Mouse (Mus musculus): ENCODE measurements around the gene B3gat2. TPM values are rescaled to one million over a fixed set of nuclear protein-coding genes. Genes with fewer than 3 reads are reported as not detected.

Gene B3gat2
- polyA plus RNA-seq (2016; fragmentation: Nextera tagmentation; extraction: Ambion mirVana), result 0.76 and 0.91 TPM in 2 replicates

GRCm38 (mm10) chr1:23761502-23762135, at the start of gene B3gat2:
B3gat2 (plus strand) TSS chr1:23761753.
- peaks cover 75% of the 10 kb centered on the region for H3K27me3 ChIP-seq (replicated peaks; ENCODE audit: low read depth, poor library complexity, severe bottlenecking)
- DNase-seq (ENCODE audit: low spot score), result peak; percentile 75
- H3K4me3 ChIP-seq, result peak within 1 kb of the TSS; percentile 74
- H3K4me1 ChIP-seq, result peaks cover 28% of the 10 kb centered on the region
- peak within 1 kb of the TSS; percentile 35; the same call in 1 of the 2 replicates for H3K27ac ChIP-seq (replicated peaks)
- no peaks in the 10 kb centered on the region for H3K9me3 ChIP-seq
- WGBS, result under 1% methylated on average over 34 of the region's 34 CpGs
- H3K36me3 ChIP-seq (replicated peaks), result no peaks in the 10 kb centered on the region

DNA sequence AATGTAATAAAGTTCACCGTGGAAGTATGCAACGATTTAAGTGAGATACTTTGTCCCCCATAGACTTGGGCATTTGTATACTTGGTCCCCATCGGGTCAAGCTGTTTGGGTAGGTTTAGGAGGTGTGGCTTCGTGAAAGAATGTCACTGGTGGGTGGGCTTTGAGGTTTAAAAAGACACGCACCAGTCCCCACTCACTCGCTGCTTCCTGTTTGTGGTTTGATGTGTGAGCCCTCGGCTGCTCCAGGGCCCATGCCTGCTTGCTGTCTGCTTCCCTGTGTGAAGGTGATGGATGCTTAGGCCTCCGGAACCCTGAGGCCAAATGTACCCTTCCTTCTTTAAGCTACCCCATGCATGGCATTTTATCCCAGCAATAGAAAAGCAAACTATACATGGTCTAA, 41.2 kb upstream of the B3gat2 start:
- Histone ChIP-seq H3K9me3 (no peaks in the 10 kb centered on the region), H3K27me3 (replicated peaks; ENCODE audit: low read depth, poor library complexity, severe bottlenecking) (no peaks in the 10 kb centered on the region), H3K4me3 (no peak overlapping the region), H3K27ac (replicated peaks) (no peak overlapping the region), H3K4me1 (no peaks in the 10 kb centered on the region), H3K36me3 (replicated peaks) (no peaks in the 10 kb centered on the region)
- 89% methylated on average over 8 of the region's 8 CpGs for WGBS
- DNase-seq (ENCODE audit: low spot score), result no peak

DNA sequence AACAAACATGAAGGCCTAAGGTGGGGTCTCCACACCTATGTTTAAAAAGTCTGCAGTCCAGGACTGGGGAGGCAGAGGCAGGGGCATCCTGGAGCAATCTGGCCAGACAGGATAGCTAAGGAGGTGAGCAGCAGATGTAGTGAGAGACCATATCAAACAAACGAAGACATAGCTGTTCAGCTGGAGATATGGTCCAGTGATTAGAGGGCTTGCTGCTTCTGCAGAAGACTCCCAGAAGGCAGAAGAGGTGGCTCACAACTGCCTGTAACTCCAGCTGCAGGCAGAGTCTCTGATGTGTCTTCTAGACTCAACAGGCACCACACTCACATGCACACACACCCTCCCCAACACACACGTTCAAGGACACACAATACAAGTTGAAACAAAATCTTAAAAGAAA, 40.5 kb upstream of the B3gat2 start:
- H3K36me3 ChIP-seq (replicated peaks), result no peaks in the 10 kb centered on the region
- no peak for DNase-seq (ENCODE audit: low spot score)
- H3K4me1 ChIP-seq, result no peaks in the 10 kb centered on the region
- no peak overlapping the region for H3K4me3 ChIP-seq
- no peaks in the 10 kb centered on the region for H3K27me3 ChIP-seq (replicated peaks; ENCODE audit: low read depth, poor library complexity, severe bottlenecking)
- H3K27ac ChIP-seq (replicated peaks), result no peak overlapping the region
- no peaks in the 10 kb centered on the region for H3K9me3 ChIP-seq
- 78% methylated on average over 2 of the region's 2 CpGs for WGBS

DNA sequence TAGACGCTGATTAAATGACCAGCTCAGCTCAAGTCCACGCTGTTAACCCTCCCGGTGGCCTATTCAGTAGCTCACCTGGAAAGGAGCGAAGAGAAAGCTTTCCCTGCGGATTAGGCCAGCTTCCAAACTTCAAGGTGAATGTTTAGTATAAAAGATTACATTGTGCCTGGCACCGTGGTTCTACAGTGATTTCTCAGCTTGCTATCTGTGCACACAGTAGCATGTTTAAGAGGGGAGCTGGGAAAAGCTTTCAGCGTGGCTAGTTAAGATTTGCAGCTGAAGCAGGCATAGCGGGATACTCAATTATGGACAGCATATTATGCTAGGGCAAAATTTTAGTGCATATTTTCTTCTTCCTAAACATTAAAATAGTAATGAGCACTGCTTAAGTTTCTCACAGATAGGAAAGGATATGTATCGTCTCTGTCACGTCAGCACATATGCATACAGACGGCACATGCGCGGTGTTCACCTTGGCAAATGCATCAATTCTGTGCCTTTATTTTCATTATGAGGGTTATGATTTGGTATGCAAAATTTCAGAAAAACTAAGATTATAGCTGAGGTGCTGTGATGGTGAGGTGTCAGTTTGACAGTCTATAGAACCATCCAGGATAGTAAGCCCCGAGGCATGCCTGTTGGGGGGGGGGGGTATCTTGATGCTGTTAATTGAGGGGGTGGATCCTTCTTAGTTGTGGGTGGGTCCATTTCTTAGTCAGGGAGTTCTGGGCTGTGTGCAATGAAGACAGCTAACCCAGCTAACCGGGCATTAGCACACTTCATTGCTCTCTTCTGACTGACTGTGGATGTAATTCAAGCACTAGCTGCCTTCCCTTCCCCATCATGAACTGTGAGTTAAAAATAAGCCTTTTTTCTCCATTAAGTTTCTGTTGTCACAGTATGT, 38.8 kb upstream of the B3gat2 start:
- Histone ChIP-seq H3K4me3 (no peak overlapping the region), H3K27ac (replicated peaks) (no peak overlapping the region), H3K36me3 (replicated peaks) (no peaks in the 10 kb centered on the region), H3K27me3 (replicated peaks; ENCODE audit: low read depth, poor library complexity, severe bottlenecking) (no peaks in the 10 kb centered on the region), H3K9me3 (no peaks in the 10 kb centered on the region), H3K4me1 (no peaks in the 10 kb centered on the region)
- 72% methylated on average over 15 of the region's 15 CpGs for WGBS
- no peak for DNase-seq (ENCODE audit: low spot score)

DNA sequence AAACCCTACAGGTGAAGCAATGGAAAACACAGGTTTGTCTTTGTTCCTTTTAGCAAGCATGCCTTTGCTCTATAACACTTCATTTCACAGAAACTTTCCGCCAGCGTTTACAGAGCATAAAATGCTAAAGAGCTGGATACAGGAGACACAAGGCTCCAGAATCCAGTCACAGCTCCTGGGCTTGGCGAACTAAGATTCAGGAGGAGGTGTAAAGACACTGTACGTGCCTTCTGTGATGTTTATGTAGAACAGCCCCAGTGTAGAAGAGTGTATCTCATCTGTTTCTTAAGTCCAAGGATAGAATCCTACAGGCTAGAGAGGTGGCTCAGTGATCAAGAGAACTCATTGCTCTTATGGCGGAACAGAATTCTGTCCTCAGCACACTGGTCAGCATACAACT, 30.2 kb upstream of the B3gat2 start:
- no peaks in the 10 kb centered on the region for H3K4me1 ChIP-seq

GRCm38 (mm10) chr1:23750864-23751532, 10.6 kb upstream of the B3gat2 start:
- no peak overlapping the region for H3K4me3 ChIP-seq
- no peak overlapping the region for H3K27ac ChIP-seq (replicated peaks)
- 82% methylated on average over 3 of the region's 3 CpGs for WGBS
- H3K36me3 ChIP-seq (replicated peaks), result no peaks in the 10 kb centered on the region
- DNase-seq (ENCODE audit: low spot score), result no peak
- no peaks in the 10 kb centered on the region for H3K9me3 ChIP-seq
- no peaks in the 10 kb centered on the region for H3K27me3 ChIP-seq (replicated peaks; ENCODE audit: low read depth, poor library complexity, severe bottlenecking)
- H3K4me1 ChIP-seq, result no peaks in the 10 kb centered on the region

More for the DNA sequence above, 30.2 kb upstream of the B3gat2 start:
- DNase-seq (ENCODE audit: low spot score), result no peak
- Histone ChIP-seq H3K27me3 (replicated peaks; ENCODE audit: low read depth, poor library complexity, severe bottlenecking) (no peaks in the 10 kb centered on the region), H3K4me3 (no peak overlapping the region), H3K36me3 (replicated peaks) (no peaks in the 10 kb centered on the region), H3K27ac (replicated peaks) (no peak overlapping the region), H3K9me3 (no peaks in the 10 kb centered on the region)
- 89% methylated on average over 5 of the region's 5 CpGs for WGBS

GRCm38 (mm10) chr1:23753091-23753490, 8.5 kb upstream of the B3gat2 start:
- no peak overlapping the region for H3K4me3 ChIP-seq
- 86% methylated on average over 2 of the region's 2 CpGs for WGBS
- H3K9me3 ChIP-seq, result no peaks in the 10 kb centered on the region
- H3K27ac ChIP-seq (replicated peaks), result no peak overlapping the region
- H3K36me3 ChIP-seq (replicated peaks), result no peaks in the 10 kb centered on the region
- no peak for DNase-seq (ENCODE audit: low spot score)
- H3K27me3 ChIP-seq (replicated peaks; ENCODE audit: low read depth, poor library complexity, severe bottlenecking), result no peaks in the 10 kb centered on the region
- H3K4me1 ChIP-seq, result no peaks in the 10 kb centered on the region

DNA sequence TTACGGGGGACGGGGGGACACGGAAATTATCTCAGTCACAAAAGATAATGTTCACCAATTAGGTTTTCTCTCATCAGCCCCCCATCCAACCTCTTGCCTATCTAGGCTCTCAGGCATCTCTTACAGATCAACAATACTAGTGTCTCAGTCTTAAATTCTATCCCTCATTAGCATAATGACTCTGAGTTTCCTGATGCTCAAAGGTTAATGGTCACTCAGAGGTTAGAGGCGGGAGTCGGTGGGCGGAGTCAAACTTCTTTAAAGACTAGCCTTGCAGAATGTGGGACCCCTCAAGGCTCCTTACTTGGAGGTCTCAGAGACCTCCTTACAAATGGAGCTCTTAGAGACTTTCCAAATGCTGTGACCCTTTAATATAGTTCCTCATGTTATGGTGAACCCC, 8.0 kb upstream of the B3gat2 start:
- Histone ChIP-seq H3K36me3 (replicated peaks) (no peaks in the 10 kb centered on the region), H3K9me3 (no peaks in the 10 kb centered on the region), H3K27ac (replicated peaks) (no peak overlapping the region), H3K4me1 (no peaks in the 10 kb centered on the region), H3K27me3 (replicated peaks; ENCODE audit: low read depth, poor library complexity, severe bottlenecking) (peaks cover under 1% of the 10 kb centered on the region; the same call in 1 of the 2 replicates), H3K4me3 (no peak overlapping the region)
- DNase-seq (ENCODE audit: low spot score), result no peak
- WGBS, result 87% methylated on average over 6 of the region's 6 CpGs

DNA sequence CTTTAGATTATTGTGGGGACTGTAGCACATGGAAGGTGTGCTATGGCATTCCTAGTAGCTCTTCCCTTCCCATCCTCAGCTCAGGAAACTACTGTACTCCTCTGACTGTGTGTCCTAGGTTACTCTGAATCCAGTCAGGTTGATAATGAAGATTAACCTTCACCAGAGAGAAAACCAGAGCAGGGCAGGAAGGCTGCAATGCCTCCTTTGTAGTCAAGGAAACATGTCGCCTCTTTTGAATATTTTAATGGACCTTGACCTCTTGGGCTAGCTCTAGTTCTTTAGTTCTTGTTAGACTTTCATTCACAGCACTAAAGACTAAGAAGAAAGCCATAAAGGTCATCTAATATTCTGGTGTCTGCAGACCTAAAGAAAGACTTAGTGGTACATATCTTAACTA, 7.2 kb upstream of the B3gat2 start:
- WGBS, result 78% methylated on average over 1 of the region's 1 CpGs
- H3K27me3 ChIP-seq (replicated peaks; ENCODE audit: low read depth, poor library complexity, severe bottlenecking), result peaks cover 8% of the 10 kb centered on the region
- no peaks in the 10 kb centered on the region for H3K4me1 ChIP-seq

DNA sequence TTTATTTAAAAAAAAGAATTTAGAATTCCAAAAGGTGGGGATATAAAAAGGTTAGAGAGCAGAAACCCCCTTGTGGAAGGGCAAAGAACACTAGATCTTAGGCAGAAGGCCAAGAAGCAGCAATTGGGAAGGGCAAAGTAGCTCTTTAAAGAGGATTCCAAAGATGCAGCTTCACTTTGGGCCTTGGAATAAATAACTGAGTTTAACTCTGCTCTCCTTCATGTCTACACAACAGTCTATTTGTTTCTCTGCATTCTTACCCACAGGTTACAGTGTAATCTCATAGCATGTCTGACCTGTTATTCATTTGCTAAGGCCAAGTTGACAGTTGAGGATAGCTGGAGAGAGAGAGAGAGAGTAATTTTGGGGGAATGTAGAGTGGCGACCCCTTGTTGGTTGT, 6.6 kb upstream of the B3gat2 start:
- no peak overlapping the region for H3K27ac ChIP-seq (replicated peaks)
- H3K27me3 ChIP-seq (replicated peaks; ENCODE audit: low read depth, poor library complexity, severe bottlenecking), result peaks cover 14% of the 10 kb centered on the region
- WGBS, result 95% methylated on average over 1 of the region's 1 CpGs
- no peak for DNase-seq (ENCODE audit: low spot score)
- no peaks in the 10 kb centered on the region for H3K36me3 ChIP-seq (replicated peaks)
- no peak overlapping the region for H3K4me3 ChIP-seq
- no peaks in the 10 kb centered on the region for H3K9me3 ChIP-seq
- H3K4me1 ChIP-seq, result no peaks in the 10 kb centered on the region

More for the DNA sequence above, 7.2 kb upstream of the B3gat2 start:
- no peaks in the 10 kb centered on the region for H3K36me3 ChIP-seq (replicated peaks)
- no peak overlapping the region for H3K27ac ChIP-seq (replicated peaks)
- no peak for DNase-seq (ENCODE audit: low spot score)
- no peaks in the 10 kb centered on the region for H3K9me3 ChIP-seq
- H3K4me3 ChIP-seq, result no peak overlapping the region

DNA sequence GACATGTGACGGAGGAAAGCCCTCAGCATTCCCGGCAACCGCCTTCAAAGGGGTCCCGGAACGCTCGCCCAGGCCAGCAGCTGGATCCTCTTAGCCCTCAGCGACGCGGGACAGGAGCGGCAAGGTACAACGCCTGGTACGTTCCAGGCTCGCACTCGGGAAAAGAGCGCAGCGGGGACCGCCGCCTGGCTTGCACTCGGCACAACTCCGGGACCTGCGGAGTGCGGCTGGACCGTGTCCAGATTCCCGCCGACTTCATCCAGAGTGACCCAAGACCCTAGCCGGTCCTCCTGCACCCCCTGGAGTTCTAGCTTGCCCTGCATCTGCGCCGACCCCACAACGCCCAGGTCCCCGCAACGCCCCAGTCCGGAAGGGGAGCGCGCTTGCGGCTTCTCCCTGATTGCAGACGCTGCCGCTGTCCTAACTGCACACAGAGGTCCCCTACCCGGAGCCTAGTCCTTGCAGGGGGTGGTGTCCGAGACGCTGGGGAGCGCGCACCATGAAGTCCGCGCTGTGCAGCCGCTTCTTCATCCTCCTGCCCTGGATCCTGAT, 659 bp downstream of the B3gat2 start:
- H3K27me3 ChIP-seq (replicated peaks; ENCODE audit: low read depth, poor library complexity, severe bottlenecking), result peaks cover 80% of the 10 kb centered on the region
- no peak for DNase-seq (ENCODE audit: low spot score)
- under 1% methylated on average over 45 of the region's 45 CpGs for WGBS
- peak overlapping the region; percentile 35; the same call in 1 of the 2 replicates for H3K27ac ChIP-seq (replicated peaks)
- H3K4me3 ChIP-seq, result peak overlapping the region; percentile 74
- H3K4me1 ChIP-seq, result peaks cover 28% of the 10 kb centered on the region
- no peaks in the 10 kb centered on the region for H3K36me3 ChIP-seq (replicated peaks)
- no peaks in the 10 kb centered on the region for H3K9me3 ChIP-seq

Data from embryonic facial prominence, embryonic 10.5 days (tissue).